Mouse (Mus musculus) myocyte (in vitro differentiated cells): ENCODE data around the gene Tmem242. TPM values are rescaled to one million over a fixed set of nuclear protein-coding genes. Genes with fewer than 3 reads are reported as not detected.

Experiments
- H3K27me3 ChIP-seq: one replicate; pipeline ENCODE4 v1.6.1; 2011; ENCODE audit not compliant: control insufficient read depth, insufficient read depth, insufficient read length
- H3K36me3 ChIP-seq: one replicate; pipeline ENCODE4 v1.6.1; 2011; ENCODE audit not compliant: control insufficient read depth, insufficient read depth
- H3K4me2 ChIP-seq: one replicate; pipeline ENCODE4 v1.6.1; 2011; ENCODE audit warnings: low read depth, control low read depth
- H3K4me3 ChIP-seq: one replicate; pipeline ENCODE4 v1.5.1; 2011; ENCODE audit warnings: mild to moderate bottlenecking, control low read depth, moderate library complexity
- H3K79me2 ChIP-seq: one replicate; pipeline ENCODE4 v1.6.1; 2011; ENCODE audit not compliant: control insufficient read depth, insufficient read depth
- H3ac ChIP-seq: one replicate; pipeline ENCODE4 v1.6.1; 2011; ENCODE audit not compliant: control insufficient read depth, insufficient read length
- CEBPB ChIP-seq: IDR thresholded peaks from 2 replicates; pipeline ENCODE4 v1.6.1; 2011; ENCODE audit warnings: mild to moderate bottlenecking, moderate library complexity; ENCODE audit not compliant: poor library complexity, insufficient read depth, severe bottlenecking
- E2F4 ChIP-seq: IDR thresholded peaks from one replicate; pipeline ENCODE4 v1.6.1; 2011; ENCODE audit warnings: mild to moderate bottlenecking, control low read depth, moderate library complexity; ENCODE audit not compliant: insufficient read depth
- MAX ChIP-seq: IDR thresholded peaks from one replicate; pipeline ENCODE4 v1.6.1; 2011; ENCODE audit warnings: low read depth, mild to moderate bottlenecking, control low read depth
- MYOD1 ChIP-seq, 3 experiments: IDR thresholded peaks; one replicate each; pipeline ENCODE4 v1.6.1; 2011; ENCODE audit warnings: control low read depth in 2 of 3, low read depth in 2 of 3, mild to moderate bottlenecking in 2 of 3, moderate library complexity in 1 of 3; ENCODE audit not compliant: insufficient read length in 2 of 3, control insufficient read depth in 1 of 3
- MYOG ChIP-seq, 3 experiments: IDR thresholded peaks; one replicate each; pipeline ENCODE4 v1.6.1; 2011; ENCODE audit warnings: control low read depth in 2 of 3, low read depth in 2 of 3, mild to moderate bottlenecking in 2 of 3; ENCODE audit not compliant: insufficient read length in 2 of 3, control insufficient read depth in 1 of 3, insufficient read depth in 1 of 3
- POLR2A ChIP-seq: IDR thresholded peaks from one replicate; pipeline ENCODE4 v1.6.1; 2011; ENCODE audit warnings: low read depth, mild to moderate bottlenecking, control low read depth, moderate library complexity; ENCODE audit not compliant: insufficient read length
- POLR2AphosphoS2 ChIP-seq: IDR thresholded peaks from one replicate; pipeline ENCODE4 v1.6.1; 2011; ENCODE audit warnings: low read depth, control low read depth; ENCODE audit not compliant: insufficient read length
- REST ChIP-seq: IDR thresholded peaks from one replicate; pipeline ENCODE4 v1.6.1; 2011; ENCODE audit warnings: mild to moderate bottlenecking, control low read depth, moderate library complexity; ENCODE audit not compliant: insufficient read depth, insufficient read length
- SRF ChIP-seq: IDR thresholded peaks from one replicate; pipeline ENCODE4 v1.6.1; 2011; ENCODE audit warnings: low read depth; ENCODE audit not compliant: control insufficient read depth, insufficient read length
- TCF12 ChIP-seq: IDR thresholded peaks from one replicate; pipeline ENCODE4 v1.6.1; 2011; ENCODE audit warnings: mild to moderate bottlenecking, control low read depth; ENCODE audit not compliant: poor library complexity, insufficient read depth, severe bottlenecking
- TCF3 ChIP-seq: IDR thresholded peaks from one replicate; pipeline ENCODE4 v1.6.1; 2011; ENCODE audit warnings: low read depth, control low read depth; ENCODE audit not compliant: insufficient read length
- USF1 ChIP-seq: IDR thresholded peaks from one replicate; pipeline ENCODE4 v1.6.1; 2011; ENCODE audit warnings: low read depth, mild to moderate bottlenecking, control low read depth, moderate library complexity
- polyA plus RNA-seq: library from polyadenylated mRNA; unstranded; fragments of >200 nt; fragmentation: generic; extraction: Trizol; gene quantifications from one replicate; pipeline ENCODE4 v1.2.1, GENCODE M21; 2012; ENCODE audit warnings: missing spikeins

Tmem242 gene
- polyA plus RNA-seq, 1 experiment = 80.9 TPM

DNA sequence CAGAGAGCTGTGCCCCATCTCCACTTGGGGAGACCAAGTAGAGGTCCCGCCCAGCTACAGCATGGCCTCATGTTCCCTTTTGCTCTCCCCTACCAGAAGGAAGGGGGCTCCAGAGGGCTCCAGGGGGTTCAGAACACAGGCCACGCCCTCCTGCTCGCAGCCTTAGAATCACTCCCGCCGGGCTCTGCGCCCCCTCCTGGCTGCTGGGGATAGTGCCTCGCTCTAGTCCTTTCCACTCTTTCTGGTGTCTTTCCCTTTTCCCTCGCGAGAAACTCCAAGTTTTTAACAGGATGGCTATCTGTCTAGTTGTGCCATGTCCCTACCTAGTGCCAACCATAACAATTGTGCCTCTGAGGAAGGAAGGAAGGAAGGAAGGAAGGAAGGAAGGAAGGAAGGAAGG is 38.0 kb downstream of the Tmem242 start:
- TF ChIP-seq TCF3 (no peak), MAX (no peak), MYOG (IDR thresholded peaks at IDR 0.05; ENCODE audit: control insufficient read depth in 1 of 3, insufficient read depth in 1 of 3, insufficient read length in 2 of 3, low read depth in 2 of 3) (no peak), CEBPB (no peak), E2F4 (no peak), USF1 (no peak)
- no peak overlapping the region for H3ac ChIP-seq
- no peaks in the 10 kb centered on the region for H3K79me2 ChIP-seq
- H3K36me3 ChIP-seq = no peaks in the 10 kb centered on the region
- no peak overlapping the region for H3K4me3 ChIP-seq
- peaks cover 13% of the 10 kb centered on the region for H3K27me3 ChIP-seq
- H3K4me2 ChIP-seq = peak overlapping the region; percentile 56

GRCm38 (mm10) chr17:5401288-5401687 is 38.8 kb downstream of the Tmem242 start:
- H3K4me3 ChIP-seq = no peak overlapping the region
- peaks cover 13% of the 10 kb centered on the region for H3K27me3 ChIP-seq
- H3K4me2 ChIP-seq = no peak overlapping the region
- no peak overlapping the region for H3ac ChIP-seq
- H3K36me3 ChIP-seq = no peaks in the 10 kb centered on the region
- TF ChIP-seq POLR2AphosphoS2 = no peak
- no peak for TF ChIP-seq MYOD1 (IDR thresholded peaks at IDR 0.05; ENCODE audit: control insufficient read depth in 1 of 3, insufficient read length in 2 of 3, low read depth in 2 of 3)
- no peak for TF ChIP-seq SRF
- TF ChIP-seq E2F4 = no peak
- no peak for TF ChIP-seq MYOG (IDR thresholded peaks at IDR 0.05; ENCODE audit: control insufficient read depth in 1 of 3, insufficient read depth in 1 of 3, insufficient read length in 2 of 3, low read depth in 2 of 3)
- no peak for TF ChIP-seq USF1
- no peak for TF ChIP-seq POLR2A
- TF ChIP-seq TCF12 = no peak
- no peaks in the 10 kb centered on the region for H3K79me2 ChIP-seq

GRCm38 (mm10) chr17:5400435-5401090 is 39.5 kb downstream of the Tmem242 start:
- Histone ChIP-seq H3K27me3 (peaks cover 13% of the 10 kb centered on the region), H3K4me2 (no peak overlapping the region), H3K79me2 (no peaks in the 10 kb centered on the region), H3K4me3 (no peak overlapping the region), H3ac (no peak overlapping the region), H3K36me3 (no peaks in the 10 kb centered on the region)
- TF ChIP-seq CEBPB = no peak
- TF ChIP-seq POLR2A = no peak
- TF ChIP-seq USF1 = no peak
- TF ChIP-seq SRF = no peak
- TF ChIP-seq TCF12 = no peak
- TF ChIP-seq REST = no peak
- TF ChIP-seq TCF3 = no peak
- no peak for TF ChIP-seq MYOG (IDR thresholded peaks at IDR 0.05; ENCODE audit: control insufficient read depth in 1 of 3, insufficient read depth in 1 of 3, insufficient read length in 2 of 3, low read depth in 2 of 3)
- no peak for TF ChIP-seq E2F4
- no peak for TF ChIP-seq MYOD1 (IDR thresholded peaks at IDR 0.05; ENCODE audit: control insufficient read depth in 1 of 3, insufficient read length in 2 of 3, low read depth in 2 of 3)
- no peak for TF ChIP-seq POLR2AphosphoS2
- TF ChIP-seq MAX = no peak

DNA sequence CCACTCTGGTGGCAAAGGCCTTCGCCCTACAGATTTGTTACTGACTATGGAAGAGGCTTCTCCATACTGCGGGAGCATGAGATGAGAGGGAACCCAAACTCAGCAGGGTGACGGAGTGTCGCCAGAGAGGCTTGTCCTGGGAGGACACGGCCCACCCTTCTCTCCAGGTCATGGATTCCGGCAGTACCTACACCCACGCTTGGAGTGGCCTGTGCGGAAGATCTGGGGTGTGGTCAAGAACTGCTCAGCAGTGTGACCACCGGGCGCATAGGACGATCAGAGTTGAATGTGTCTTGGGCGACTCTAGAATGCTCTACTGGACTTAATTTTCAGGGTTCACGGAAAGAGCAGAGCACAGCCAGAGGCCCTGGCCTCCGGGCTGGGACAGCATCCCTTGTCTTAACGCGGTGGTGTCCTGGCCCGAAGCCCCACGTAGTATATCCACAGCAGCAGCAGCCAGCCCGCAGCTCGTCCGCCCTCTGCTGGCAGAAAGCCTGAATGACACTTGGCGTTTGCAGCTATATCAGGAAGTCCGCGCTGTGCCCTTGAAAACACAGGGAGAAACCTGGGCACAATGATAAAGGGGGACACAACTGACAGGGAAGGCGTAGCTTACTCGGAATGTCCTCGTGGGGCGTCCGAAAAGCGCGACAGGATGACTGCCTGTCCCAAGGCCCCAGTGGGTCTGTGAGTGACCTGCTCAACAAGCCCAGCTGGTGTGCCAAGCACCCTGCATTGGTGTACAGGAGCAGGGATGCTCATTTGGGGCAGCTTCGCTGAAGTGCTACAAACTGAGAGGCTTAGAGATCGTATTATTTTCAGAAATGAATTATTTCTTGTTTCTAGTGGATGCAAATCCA is 42.7 kb downstream of the Tmem242 start:
- Histone ChIP-seq H3K27me3 (peaks cover 9% of the 10 kb centered on the region), H3ac (no peak overlapping the region), H3K4me3 (no peak overlapping the region), H3K79me2 (no peaks in the 10 kb centered on the region), H3K36me3 (no peaks in the 10 kb centered on the region), H3K4me2 (no peak overlapping the region)
- TF ChIP-seq TCF12 (no peak), POLR2A (no peak), E2F4 (no peak), CEBPB (no peak), MYOD1 (IDR thresholded peaks at IDR 0.05; ENCODE audit: control insufficient read depth in 1 of 3, insufficient read length in 2 of 3, low read depth in 2 of 3) (no peak), USF1 (no peak), SRF (no peak), POLR2AphosphoS2 (no peak), TCF3 (no peak), MAX (no peak), MYOG (IDR thresholded peaks at IDR 0.05; ENCODE audit: control insufficient read depth in 1 of 3, insufficient read depth in 1 of 3, insufficient read length in 2 of 3, low read depth in 2 of 3) (no peak), REST (no peak)

DNA sequence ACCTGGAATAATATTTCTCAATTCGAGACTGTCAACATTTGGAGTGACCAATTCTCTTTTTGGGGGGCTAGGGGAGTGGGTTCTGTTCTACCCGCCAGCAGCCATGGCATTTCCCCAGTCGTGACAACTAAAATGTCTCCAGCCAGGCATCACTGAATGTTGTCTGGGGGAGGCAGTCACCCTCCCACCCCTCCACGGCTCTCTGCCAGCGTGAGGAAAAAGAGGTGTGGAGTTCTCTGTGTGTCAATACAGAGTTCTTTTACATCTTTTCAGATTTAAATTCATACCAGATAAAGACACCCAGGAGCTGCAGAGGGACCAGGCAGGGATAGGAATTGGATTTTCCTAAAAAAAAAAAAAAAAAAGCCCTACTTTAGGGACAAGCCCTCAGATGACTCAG is 43.8 kb downstream of the Tmem242 start:
- H3K27me3 ChIP-seq = peaks cover 16% of the 10 kb centered on the region
- TF ChIP-seq SRF (no peak), E2F4 (no peak), TCF3 (no peak), MYOG (IDR thresholded peaks at IDR 0.05; ENCODE audit: control insufficient read depth in 1 of 3, insufficient read depth in 1 of 3, insufficient read length in 2 of 3, low read depth in 2 of 3) (no peak), USF1 (no peak), TCF12 (no peak), POLR2A (no peak)

More for the DNA sequence above, 43.8 kb downstream of the Tmem242 start:
- Histone ChIP-seq H3ac (no peak overlapping the region), H3K79me2 (no peaks in the 10 kb centered on the region), H3K36me3 (no peaks in the 10 kb centered on the region), H3K4me3 (no peak overlapping the region), H3K4me2 (no peak overlapping the region)
